Comparison of ENCODE assay signal across 9 mouse cellular contexts in the genomic region with DNA sequence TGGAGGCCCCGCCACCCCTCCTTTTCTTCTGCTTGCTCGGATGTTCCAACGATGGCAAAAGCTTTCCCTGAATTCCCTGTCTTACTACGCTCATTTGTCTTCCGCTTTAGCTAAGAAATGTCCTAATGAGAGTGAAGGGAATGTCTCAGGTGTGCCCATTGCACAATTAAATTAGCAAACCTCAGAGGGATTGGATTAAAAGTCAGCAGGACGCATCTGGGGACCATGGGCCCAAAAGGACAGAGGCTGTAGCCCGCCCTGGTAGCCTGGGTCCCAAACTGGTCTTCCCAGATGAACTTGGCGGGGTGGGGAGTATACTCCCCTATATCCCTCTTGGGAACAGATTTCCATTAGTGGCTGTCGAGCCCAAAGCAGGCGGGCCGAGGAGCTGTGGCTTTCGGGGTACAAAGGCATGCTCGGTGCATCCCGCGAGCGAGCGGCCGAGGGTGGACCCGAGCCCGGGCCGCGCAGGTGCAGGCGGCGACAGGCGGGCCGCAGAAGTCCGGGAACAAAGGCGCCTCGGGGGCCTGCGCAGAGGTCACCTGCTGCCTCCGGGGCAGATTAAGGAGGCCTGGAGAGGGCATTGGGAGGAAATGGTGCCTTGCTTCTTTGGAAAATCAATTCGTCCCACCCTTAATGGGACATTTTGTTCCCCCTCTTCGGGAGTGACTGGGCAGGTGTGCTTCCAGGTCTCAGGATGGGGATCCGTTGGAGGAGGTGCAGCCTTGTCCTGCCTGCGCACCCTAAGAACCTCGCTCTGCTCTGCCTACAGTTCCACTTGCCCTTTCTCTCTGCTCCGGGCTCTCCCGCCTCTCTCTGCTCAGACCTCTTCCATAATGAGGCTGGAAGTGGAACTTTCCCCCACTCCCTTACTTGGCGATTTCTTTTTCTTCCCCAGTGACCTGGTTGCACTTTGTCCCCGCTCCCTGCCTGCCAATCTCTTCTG.
DNase-seq lines count a peak whose midpoint lies in the region; ATAC-seq and TF ChIP-seq lines count a peak whose summit lies in the region.
"Had no signal": no experiment of that assay in that cellular context is flagged by ENCODE, and none has a peak within 500 bp of the region (broad histone marks: within the 10 kb centered on the region; RNA-seq: fewer than 3 reads in every experiment).

No protein-coding gene starts in this region.

- H3K4me1 ChIP-seq in intestine, postnatal 0 days (replicated peaks; ENCODE audit: control insufficient read depth, insufficient read depth, low read length) = no peaks in the 10 kb centered on the region
- peaks cover 31% of the 10 kb centered on the region for H3K4me1 ChIP-seq in midbrain, embryonic 12.5 days
- no peaks in the 10 kb centered on the region for H3K4me1 ChIP-seq in lung, postnatal 0 days (ENCODE audit: insufficient read depth, low read depth, low read length)

- peaks cover 56% of the 10 kb centered on the region for H3K27me3 ChIP-seq in intestine, postnatal 0 days (replicated peaks; ENCODE audit: control insufficient read depth, insufficient read depth, low read length)
- H3K27me3 ChIP-seq in midbrain, embryonic 12.5 days = peaks cover 97% of the 10 kb centered on the region
- peaks cover 42% of the 10 kb centered on the region for H3K27me3 ChIP-seq in lung, postnatal 0 days (replicated peaks; ENCODE audit: insufficient read depth, low read length)

- peak; percentile 76 for ATAC-seq in intestine, postnatal 0 days
- peak; percentile 75 for ATAC-seq in midbrain, embryonic 12.5 days (ENCODE audit: low FRiP score, low read depth)
- no peak for ATAC-seq in lung, postnatal 0 days
- ATAC-seq in activated CD4-positive, CD25-positive, alpha-beta regulatory T cell, adult 4 months = no peak

- H3K9me3 ChIP-seq in intestine, postnatal 0 days (ENCODE audit: control insufficient read depth) = no peaks in the 10 kb centered on the region
- peaks cover 2% of the 10 kb centered on the region; the same call in 1 of the 2 replicates for H3K9me3 ChIP-seq in midbrain, embryonic 12.5 days
- no peaks in the 10 kb centered on the region for H3K9me3 ChIP-seq in lung, postnatal 0 days (ENCODE audit: low read length)

- no peak for TF ChIP-seq EP300 in lung, postnatal 0 days (IDR thresholded peaks at IDR 0.05)

- peak overlapping the region; percentile 37 for H3K4me3 ChIP-seq in intestine, postnatal 0 days (ENCODE audit: low read depth, low read length)
- peak overlapping the region; percentile 22 for H3K4me3 ChIP-seq in midbrain, embryonic 12.5 days
- H3K4me3 ChIP-seq in lung, postnatal 0 days (ENCODE audit: low read depth, low read length) = no peak overlapping the region

- DNase-seq in adrenal gland, postnatal 14 days = peak; percentile 49
- DNase-seq in adrenal gland, adult 8-10 months = no peak
- DNase-seq in embryo, embryonic 9.5 days (ENCODE audit: extremely low spot score) = peak; percentile 57
- DNase-seq in cerebellum, adult 11 months = no peak
- DNase-seq in lung, postnatal 0 days (ENCODE audit: low spot score) = no peak
- DNase-seq: heart, postnatal 4 days had no signal

- no peak for TF ChIP-seq CTCF in intestine, postnatal 0 days (IDR thresholded peaks at IDR 0.05; ENCODE audit: low read depth)
- no peak for TF ChIP-seq CTCF in lung, postnatal 0 days (IDR thresholded peaks at IDR 0.05)

- H3K36me3 ChIP-seq in intestine, postnatal 0 days (ENCODE audit: control insufficient read depth, insufficient read depth) = no peaks in the 10 kb centered on the region
- no peaks in the 10 kb centered on the region for H3K36me3 ChIP-seq in midbrain, embryonic 12.5 days
- H3K36me3 ChIP-seq in lung, postnatal 0 days (ENCODE audit: insufficient read depth, low read length) = no peaks in the 10 kb centered on the region

- no peak overlapping the region for H3K27ac ChIP-seq in intestine, postnatal 0 days (ENCODE audit: low read depth, low read length)
- 0 out of 2 replicates have a peak overlapping the region, but pooled peaks have one; percentile 20 for H3K27ac ChIP-seq in midbrain, embryonic 12.5 days (replicated peaks)
- no peak overlapping the region for H3K27ac ChIP-seq in lung, postnatal 0 days (ENCODE audit: low read length)

- H3K9ac ChIP-seq in intestine, postnatal 0 days (ENCODE audit: low read depth, low read length) = peak overlapping the region; percentile 2; the same call in 1 of the 2 replicates
- 0 out of 2 replicates have a peak overlapping the region, but pooled peaks have one; percentile 8 for H3K9ac ChIP-seq in midbrain, embryonic 12.5 days (replicated peaks)
- no peak overlapping the region for H3K9ac ChIP-seq in lung, postnatal 0 days (replicated peaks; ENCODE audit: low read depth)

- peak overlapping the region; percentile 74 for H3K4me2 ChIP-seq in intestine, postnatal 0 days (replicated peaks; ENCODE audit: low read depth)
- H3K4me2 ChIP-seq in midbrain, embryonic 12.5 days (replicated peaks) = peak overlapping the region; percentile 42
- no peak overlapping the region for H3K4me2 ChIP-seq in lung, postnatal 0 days (replicated peaks; ENCODE audit: low read depth, low read length)

- WGBS in intestine, postnatal 0 days = 4% methylated on average over 40 of the region's 40 CpGs
- WGBS in midbrain, embryonic 12.5 days = 1% methylated on average over 40 of the region's 40 CpGs
- 4% methylated on average over 38 of the region's 40 CpGs for WGBS in lung, postnatal 0 days

Comparison
In these comparisons a context has a peak if more than half of its experiments do, and no peak if none do; other contexts are left out.
1. DNase-seq: peak in adrenal gland, postnatal 14 days (single experiment) and embryo, embryonic 9.5 days (single experiment); none in adrenal gland, adult 8-10 months (single experiment), cerebellum, adult 11 months (single experiment) and lung, postnatal 0 days (single experiment).
2. ATAC-seq: peak in intestine, postnatal 0 days (single experiment) and midbrain, embryonic 12.5 days (single experiment); none in lung, postnatal 0 days (single experiment) and activated CD4-positive, CD25-positive, alpha-beta regulatory T cell, adult 4 months (single experiment).